Mouse (Mus musculus): Measurements from ENCODE around the gene Ntrk3.

Ntrk3 gene

GRCm38 (mm10) chr7:78690956-78691355 is 46.9 kb downstream of the Ntrk3 start:
- DNase-seq (ENCODE audit: low read depth, low spot score), result no peak
- Histone ChIP-seq H3K36me3 (ENCODE audit: control insufficient read depth, insufficient read depth, low read length, poor library complexity, severe bottlenecking) (no peaks in the 10 kb centered on the region), H3K27me3 (ENCODE audit: control insufficient read depth, insufficient read depth, low read length, poor library complexity, severe bottlenecking) (no peaks in the 10 kb centered on the region)

GRCm38 (mm10) chr7:78684943-78685342 is 52.9 kb downstream of the Ntrk3 start:
- Histone ChIP-seq H3K27me3 (ENCODE audit: control insufficient read depth, insufficient read depth, low read length, poor library complexity, severe bottlenecking) (no peaks in the 10 kb centered on the region; the same call in 1 of the 2 replicates), H3K36me3 (ENCODE audit: control insufficient read depth, insufficient read depth, low read length, poor library complexity, severe bottlenecking) (no peaks in the 10 kb centered on the region)
- no peak for DNase-seq (ENCODE audit: low read depth, low spot score)

- H3K27me3 ChIP-seq (ENCODE audit: control insufficient read depth, insufficient read depth, low read length, poor library complexity, severe bottlenecking), result no peaks in the 10 kb centered on the region; the same call in 1 of the 2 replicates
- H3K36me3 ChIP-seq (ENCODE audit: control insufficient read depth, insufficient read depth, low read length, poor library complexity, severe bottlenecking), result no peaks in the 10 kb centered on the region
- DNase-seq (ENCODE audit: low read depth, low spot score), result no peak
Measured at GRCm38 (mm10) chr7:78680871-78681270, 56.9 kb downstream of the Ntrk3 start.

- no peak for DNase-seq (ENCODE audit: low read depth, low spot score)
- H3K27me3 ChIP-seq (ENCODE audit: control insufficient read depth, insufficient read depth, low read length, poor library complexity, severe bottlenecking), result no peaks in the 10 kb centered on the region
- no peaks in the 10 kb centered on the region for H3K36me3 ChIP-seq (ENCODE audit: control insufficient read depth, insufficient read depth, low read length, poor library complexity, severe bottlenecking)
Measured at GRCm38 (mm10) chr7:78669407-78669806, 68.4 kb downstream of the Ntrk3 start.

GRCm38 (mm10) chr7:78668916-78669315 is 68.9 kb downstream of the Ntrk3 start:
- H3K36me3 ChIP-seq (ENCODE audit: control insufficient read depth, insufficient read depth, low read length, poor library complexity, severe bottlenecking), result no peaks in the 10 kb centered on the region
- DNase-seq (ENCODE audit: low read depth, low spot score), result peak; percentile 4
- no peaks in the 10 kb centered on the region for H3K27me3 ChIP-seq (ENCODE audit: control insufficient read depth, insufficient read depth, low read length, poor library complexity, severe bottlenecking)

- no peaks in the 10 kb centered on the region for H3K36me3 ChIP-seq (ENCODE audit: control insufficient read depth, insufficient read depth, low read length, poor library complexity, severe bottlenecking)
- no peaks in the 10 kb centered on the region for H3K27me3 ChIP-seq (ENCODE audit: control insufficient read depth, insufficient read depth, low read length, poor library complexity, severe bottlenecking)
- no peak for DNase-seq (ENCODE audit: low read depth, low spot score)
Measured at GRCm38 (mm10) chr7:78668003-78668635, 69.7 kb downstream of the Ntrk3 start.

GRCm38 (mm10) chr7:78660832-78661231 is 77.0 kb downstream of the Ntrk3 start:
- DNase-seq (ENCODE audit: low read depth, low spot score), result no peak
- Histone ChIP-seq H3K36me3 (ENCODE audit: control insufficient read depth, insufficient read depth, low read length, poor library complexity, severe bottlenecking) (no peaks in the 10 kb centered on the region), H3K27me3 (ENCODE audit: control insufficient read depth, insufficient read depth, low read length, poor library complexity, severe bottlenecking) (no peaks in the 10 kb centered on the region)

- Histone ChIP-seq H3K36me3 (ENCODE audit: control insufficient read depth, insufficient read depth, low read length, poor library complexity, severe bottlenecking) (no peaks in the 10 kb centered on the region), H3K27me3 (ENCODE audit: control insufficient read depth, insufficient read depth, low read length, poor library complexity, severe bottlenecking) (no peaks in the 10 kb centered on the region)
- DNase-seq (ENCODE audit: low read depth, low spot score), result no peak
Measured at GRCm38 (mm10) chr7:78659846-78660245, 78.0 kb downstream of the Ntrk3 start.

- Histone ChIP-seq H3K36me3 (ENCODE audit: control insufficient read depth, insufficient read depth, low read length, poor library complexity, severe bottlenecking) (no peaks in the 10 kb centered on the region), H3K27me3 (ENCODE audit: control insufficient read depth, insufficient read depth, low read length, poor library complexity, severe bottlenecking) (no peaks in the 10 kb centered on the region)
- DNase-seq (ENCODE audit: low read depth, low spot score), result no peak
Measured at GRCm38 (mm10) chr7:78658026-78658425, 79.8 kb downstream of the Ntrk3 start.

GRCm38 (mm10) chr7:78656181-78656580 is 81.6 kb downstream of the Ntrk3 start:
- no peak for DNase-seq (ENCODE audit: low read depth, low spot score)
- Histone ChIP-seq H3K36me3 (ENCODE audit: control insufficient read depth, insufficient read depth, low read length, poor library complexity, severe bottlenecking) (no peaks in the 10 kb centered on the region), H3K27me3 (ENCODE audit: control insufficient read depth, insufficient read depth, low read length, poor library complexity, severe bottlenecking) (no peaks in the 10 kb centered on the region; the same call in 1 of the 2 replicates)

- DNase-seq (ENCODE audit: low read depth, low spot score), result no peak
- Histone ChIP-seq H3K36me3 (ENCODE audit: control insufficient read depth, insufficient read depth, low read length, poor library complexity, severe bottlenecking) (no peaks in the 10 kb centered on the region), H3K27me3 (ENCODE audit: control insufficient read depth, insufficient read depth, low read length, poor library complexity, severe bottlenecking) (no peaks in the 10 kb centered on the region; the same call in 1 of the 2 replicates)
Measured at GRCm38 (mm10) chr7:78653686-78654085, 84.1 kb downstream of the Ntrk3 start.

GRCm38 (mm10) chr7:78652296-78652695 is 85.5 kb downstream of the Ntrk3 start:
- no peaks in the 10 kb centered on the region; the same call in 1 of the 2 replicates for H3K27me3 ChIP-seq (ENCODE audit: control insufficient read depth, insufficient read depth, low read length, poor library complexity, severe bottlenecking)
- peak; percentile 2 for DNase-seq (ENCODE audit: low read depth, low spot score)
- no peaks in the 10 kb centered on the region for H3K36me3 ChIP-seq (ENCODE audit: control insufficient read depth, insufficient read depth, low read length, poor library complexity, severe bottlenecking)

- Histone ChIP-seq H3K27me3 (ENCODE audit: control insufficient read depth, insufficient read depth, low read length, poor library complexity, severe bottlenecking) (no peaks in the 10 kb centered on the region; the same call in 1 of the 2 replicates), H3K36me3 (ENCODE audit: control insufficient read depth, insufficient read depth, low read length, poor library complexity, severe bottlenecking) (no peaks in the 10 kb centered on the region)
- DNase-seq (ENCODE audit: low read depth, low spot score), result no peak
Measured at GRCm38 (mm10) chr7:78651540-78651939, 86.3 kb downstream of the Ntrk3 start.

- peak; percentile 7 for DNase-seq (ENCODE audit: low read depth, low spot score)
- H3K36me3 ChIP-seq (ENCODE audit: control insufficient read depth, insufficient read depth, low read length, poor library complexity, severe bottlenecking), result no peaks in the 10 kb centered on the region
Measured at GRCm38 (mm10) chr7:78643667-78644066, 94.1 kb downstream of the Ntrk3 start.

GRCm38 (mm10) chr7:78623686-78624085 is 114.1 kb downstream of the Ntrk3 start:
- Histone ChIP-seq H3K36me3 (ENCODE audit: control insufficient read depth, insufficient read depth, low read length, poor library complexity, severe bottlenecking) (no peaks in the 10 kb centered on the region), H3K27me3 (ENCODE audit: control insufficient read depth, insufficient read depth, low read length, poor library complexity, severe bottlenecking) (no peaks in the 10 kb centered on the region)
- no peak for DNase-seq (ENCODE audit: low read depth, low spot score)

More at GRCm38 (mm10) chr7:78643667-78644066, 94.1 kb downstream of the Ntrk3 start:
- no peaks in the 10 kb centered on the region for H3K27me3 ChIP-seq (ENCODE audit: control insufficient read depth, insufficient read depth, low read length, poor library complexity, severe bottlenecking)

- Histone ChIP-seq H3K27me3 (ENCODE audit: control insufficient read depth, insufficient read depth, low read length, poor library complexity, severe bottlenecking) (no peaks in the 10 kb centered on the region), H3K36me3 (ENCODE audit: control insufficient read depth, insufficient read depth, low read length, poor library complexity, severe bottlenecking) (no peaks in the 10 kb centered on the region)
- DNase-seq (ENCODE audit: low read depth, low spot score), result no peak
Measured at GRCm38 (mm10) chr7:78621115-78621514, 116.7 kb downstream of the Ntrk3 start.

All from splenic B cell, adult 2 months (primary cell).